Mouse (Mus musculus) forebrain, embryonic 13.5 days (tissue): ENCODE measurements around the gene Srpk1. TPM values are rescaled to one million over a fixed set of nuclear protein-coding genes. Genes with fewer than 3 reads are reported as not detected.

Experiments used
- ATAC-seq: fragments of 200-750 bp; cut with Nextera tagmentation; 2 replicates; pipeline ENCODE4 v1.8.0; 2017
- H3K27ac ChIP-seq: fragments of 300-500 bp; sonication (generic); 2 replicates; pipeline ENCODE4 v1.5.1; 2015; ENCODE audit warnings: inconsistent platforms, mild to moderate bottlenecking, moderate library complexity
- H3K27me3 ChIP-seq: fragments of 300-500 bp; sonication (generic); 2 replicates; pipeline ENCODE4 v1.6.1; 2015; ENCODE audit warnings: mild to moderate bottlenecking, inconsistent platforms
- H3K36me3 ChIP-seq: fragments of 300-500 bp; sonication (generic); 2 replicates; pipeline ENCODE4 v1.6.1; 2015; ENCODE audit warnings: mild to moderate bottlenecking, inconsistent platforms; ENCODE audit not compliant: poor library complexity, severe bottlenecking
- H3K4me1 ChIP-seq: fragments of 300-500 bp; sonication (generic); 2 replicates; pipeline ENCODE4 v1.6.1; 2015; ENCODE audit warnings: inconsistent platforms
- H3K4me2 ChIP-seq: fragments of 300-500 bp; sonication (generic); 2 replicates; pipeline ENCODE4 v1.6.1; 2015; ENCODE audit warnings: inconsistent platforms, mild to moderate bottlenecking, moderate library complexity
- H3K4me3 ChIP-seq: fragments of 300-500 bp; sonication (generic); 2 replicates; pipeline ENCODE4 v1.5.1; 2015; ENCODE audit warnings: mild to moderate bottlenecking, inconsistent platforms
- H3K9ac ChIP-seq: fragments of 300-500 bp; sonication (generic); 2 replicates; pipeline ENCODE4 v1.6.1; 2015; ENCODE audit warnings: mild to moderate bottlenecking, inconsistent platforms
- H3K9me3 ChIP-seq: fragments of 300-500 bp; sonication (generic); replicated peaks from 2 replicates; pipeline ENCODE4 v1.6.1; 2016; ENCODE audit warnings: inconsistent platforms
- WGBS: fragments of 180-500 bp; shearing (Covaris S2); methylation state at CpG from one replicate; pipeline ENCODE4 v1.1.7; 2015; 5-methylcytosine and 5-hydroxymethylcytosine counted together
- polyA plus RNA-seq: library from polyadenylated mRNA; unstranded; fragments of >200 nt; fragmentation: Nextera tagmentation; extraction: Ambion mirVana; gene quantifications from 2 replicates; pipeline ENCODE4 v1.2.1, GENCODE M21; 2015

The Srpk1 gene
- polyA plus RNA-seq, 1 experiment from 2014 or later, result 134 TPM

- WGBS, result 71% methylated on average over 9 of the region's 9 CpGs
- H3K36me3 ChIP-seq, result peaks cover 94% of the 10 kb centered on the region
- no peak overlapping the region for H3K4me2 ChIP-seq
- no peak overlapping the region for H3K4me3 ChIP-seq
- no peaks in the 10 kb centered on the region for H3K9me3 ChIP-seq
- H3K9ac ChIP-seq, result no peak overlapping the region
- H3K27ac ChIP-seq, result no peak overlapping the region
- H3K4me1 ChIP-seq, result no peaks in the 10 kb centered on the region
- no peak for ATAC-seq
- H3K27me3 ChIP-seq, result no peaks in the 10 kb centered on the region
These were observed 20.8 kb downstream of the Srpk1 start for GRCm38 (mm10) chr17:28601557-28602250.

GRCm38 (mm10) chr17:28600780-28601179 lies 21.7 kb downstream of the Srpk1 start:
- Histone ChIP-seq H3K4me1 (no peaks in the 10 kb centered on the region), H3K9ac (no peak overlapping the region), H3K4me3 (no peak overlapping the region), H3K9me3 (no peaks in the 10 kb centered on the region), H3K36me3 (peaks cover 94% of the 10 kb centered on the region), H3K4me2 (no peak overlapping the region), H3K27ac (no peak overlapping the region), H3K27me3 (no peaks in the 10 kb centered on the region)
- no peak for ATAC-seq
- 88% methylated on average over 5 of the region's 5 CpGs for WGBS

DNA sequence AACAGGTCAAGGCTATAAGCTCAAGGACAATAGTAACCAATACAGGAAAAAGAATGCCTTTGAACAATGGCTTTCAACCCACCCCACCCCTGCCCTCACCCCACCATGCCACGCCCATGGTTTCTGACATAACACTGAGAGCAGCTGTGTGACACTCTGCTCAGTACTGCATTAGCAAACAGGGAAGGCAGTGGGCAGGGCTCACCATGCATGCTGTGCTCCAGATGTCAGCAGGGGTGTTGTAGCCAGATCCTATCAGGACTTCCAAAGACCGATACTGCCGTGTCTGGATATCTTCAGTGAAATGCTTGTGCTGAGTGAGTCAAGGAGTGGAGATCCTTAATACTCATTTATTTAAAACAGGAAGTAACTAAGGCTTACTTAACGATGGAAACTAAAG lies 28.5 kb downstream of the Srpk1 start:
- H3K9me3 ChIP-seq, result no peaks in the 10 kb centered on the region
- H3K4me1 ChIP-seq, result no peaks in the 10 kb centered on the region
- H3K9ac ChIP-seq, result no peak overlapping the region
- no peaks in the 10 kb centered on the region for H3K27me3 ChIP-seq
- H3K36me3 ChIP-seq, result peaks cover 92% of the 10 kb centered on the region
- no peak overlapping the region for H3K4me3 ChIP-seq
- ATAC-seq, result no peak
- no peak overlapping the region for H3K27ac ChIP-seq
- WGBS, result 81% methylated on average over 4 of the region's 4 CpGs
- H3K4me2 ChIP-seq, result no peak overlapping the region

DNA sequence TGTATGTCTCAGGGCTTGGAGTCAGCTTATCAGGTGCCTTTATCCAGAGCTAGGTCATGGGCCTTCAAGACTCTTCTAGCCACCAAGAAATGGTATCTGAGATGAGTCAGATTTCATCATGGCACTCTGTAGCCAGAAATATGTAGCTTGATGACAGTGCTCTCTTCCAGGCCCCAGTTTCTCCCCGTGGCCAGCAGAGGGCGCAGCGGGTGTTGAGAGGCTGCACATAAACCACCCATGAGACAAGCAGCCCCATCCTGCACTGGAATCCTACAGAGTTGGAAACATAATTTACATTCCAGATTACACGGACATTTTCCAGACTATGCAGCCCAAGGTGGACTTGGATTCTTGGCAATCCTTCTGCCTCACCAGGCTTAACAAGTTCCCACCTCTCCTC lies 29.5 kb downstream of the Srpk1 start:
- no peak overlapping the region for H3K4me3 ChIP-seq
- H3K36me3 ChIP-seq, result peaks cover 93% of the 10 kb centered on the region
- ATAC-seq, result no peak
- WGBS, result 17% methylated on average over 4 of the region's 4 CpGs
- H3K9me3 ChIP-seq, result no peaks in the 10 kb centered on the region
- H3K9ac ChIP-seq, result no peak overlapping the region
- no peak overlapping the region for H3K4me2 ChIP-seq
- no peaks in the 10 kb centered on the region for H3K4me1 ChIP-seq
- no peaks in the 10 kb centered on the region for H3K27me3 ChIP-seq
- H3K27ac ChIP-seq, result no peak overlapping the region

DNA sequence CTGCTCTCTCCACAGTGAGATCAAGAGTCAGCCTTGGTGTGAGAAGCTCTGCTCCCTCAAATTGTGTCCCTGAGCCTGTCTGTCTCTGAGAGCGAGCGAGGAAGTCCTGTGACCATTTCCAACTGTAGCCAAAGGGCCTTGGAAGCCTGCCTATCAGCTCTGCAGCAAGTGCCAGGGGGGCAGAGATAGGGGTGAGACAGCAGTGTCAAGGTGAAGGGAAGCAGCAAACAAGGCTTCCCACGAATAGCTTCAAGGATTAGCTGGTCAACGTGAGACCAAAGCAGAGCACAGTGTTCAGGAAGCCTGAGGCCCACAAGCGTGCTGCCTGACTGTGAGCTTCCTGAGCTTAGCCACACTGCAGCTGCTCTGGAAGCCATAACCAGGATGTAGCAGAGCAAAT lies 31.0 kb downstream of the Srpk1 start:
- H3K27me3 ChIP-seq, result no peaks in the 10 kb centered on the region
- no peak overlapping the region for H3K4me2 ChIP-seq
- H3K9me3 ChIP-seq, result no peaks in the 10 kb centered on the region
- H3K36me3 ChIP-seq, result peaks cover 91% of the 10 kb centered on the region
- no peak overlapping the region for H3K4me3 ChIP-seq
- H3K4me1 ChIP-seq, result no peaks in the 10 kb centered on the region
- no peak overlapping the region for H3K27ac ChIP-seq
- H3K9ac ChIP-seq, result no peak overlapping the region
- WGBS, result 93% methylated on average over 5 of the region's 5 CpGs
- ATAC-seq, result no peak

- no peaks in the 10 kb centered on the region for H3K4me1 ChIP-seq
- H3K27me3 ChIP-seq, result no peaks in the 10 kb centered on the region
- no peak overlapping the region for H3K27ac ChIP-seq
- H3K9me3 ChIP-seq, result no peaks in the 10 kb centered on the region
- no peak overlapping the region for H3K9ac ChIP-seq
- peaks cover 87% of the 10 kb centered on the region for H3K36me3 ChIP-seq
- no peak overlapping the region for H3K4me2 ChIP-seq
- 93% methylated on average over 3 of the region's 3 CpGs for WGBS
- no peak for ATAC-seq
- H3K4me3 ChIP-seq, result no peak overlapping the region
These were observed 31.9 kb downstream of the Srpk1 start for GRCm38 (mm10) chr17:28590596-28590995.

DNA sequence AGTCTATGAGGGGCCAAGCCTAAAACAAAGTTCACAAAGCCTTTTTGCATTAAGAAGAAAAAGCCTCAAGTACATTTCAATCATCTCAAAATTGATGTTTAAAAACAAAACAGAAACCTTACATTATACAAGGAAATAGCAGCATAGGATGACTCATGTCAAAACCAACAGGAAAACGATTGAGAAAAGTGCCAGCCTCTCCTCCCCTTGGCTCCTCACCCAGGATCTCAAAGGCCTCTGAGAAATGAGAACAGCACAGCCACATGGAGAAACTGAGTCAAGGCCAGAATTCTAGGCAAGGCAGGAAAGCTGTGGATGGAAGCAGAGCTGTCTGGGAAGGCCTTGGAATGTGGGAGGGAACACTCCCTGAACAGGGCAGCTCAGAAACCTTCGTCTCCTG lies 33.9 kb downstream of the Srpk1 start:
- H3K4me2 ChIP-seq, result no peak overlapping the region
- no peaks in the 10 kb centered on the region for H3K27me3 ChIP-seq
- peaks cover 71% of the 10 kb centered on the region for H3K36me3 ChIP-seq
- no peak overlapping the region for H3K27ac ChIP-seq
- H3K4me1 ChIP-seq, result no peaks in the 10 kb centered on the region
- no peak overlapping the region for H3K9ac ChIP-seq
- ATAC-seq, result no peak
- no peak overlapping the region for H3K4me3 ChIP-seq
- WGBS, result 74% methylated on average over 2 of the region's 2 CpGs
- H3K9me3 ChIP-seq, result no peaks in the 10 kb centered on the region

- no peak for ATAC-seq
- WGBS, result 89% methylated on average over 3 of the region's 3 CpGs
- Histone ChIP-seq H3K36me3 (peaks cover 50% of the 10 kb centered on the region), H3K9ac (no peak overlapping the region), H3K27me3 (no peaks in the 10 kb centered on the region), H3K27ac (no peak overlapping the region), H3K4me2 (no peak overlapping the region), H3K9me3 (no peaks in the 10 kb centered on the region), H3K4me1 (no peaks in the 10 kb centered on the region), H3K4me3 (no peak overlapping the region)
These were observed 36.0 kb downstream of the Srpk1 start for GRCm38 (mm10) chr17:28586509-28586908.

GRCm38 (mm10) chr17:28581056-28581455 lies 41.5 kb downstream of the Srpk1 start:
- 49% methylated on average over 2 of the region's 2 CpGs for WGBS
- H3K27ac ChIP-seq, result no peak overlapping the region

DNA sequence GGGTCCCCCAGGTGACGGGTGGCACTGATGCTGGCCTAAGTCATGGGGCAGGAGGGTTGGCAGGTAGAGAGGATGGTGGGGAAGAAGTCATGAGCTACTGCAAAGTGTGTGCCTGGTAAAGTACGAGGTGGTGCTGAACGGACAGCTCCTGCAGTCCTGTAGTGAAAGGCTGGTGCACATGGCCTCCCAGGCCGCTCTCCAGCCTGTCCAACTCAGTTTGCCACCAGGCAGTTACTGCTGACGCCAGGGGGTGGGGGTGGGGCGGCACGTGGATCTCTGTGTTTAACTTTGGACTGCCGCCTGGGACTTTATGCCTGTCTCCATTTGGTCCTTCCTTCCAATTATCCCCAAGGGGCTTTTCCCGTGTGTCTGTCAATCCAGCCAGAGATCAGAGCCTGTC lies 42.1 kb downstream of the Srpk1 start:
- Histone ChIP-seq H3K4me3 (no peak overlapping the region), H3K4me1 (peaks cover 6% of the 10 kb centered on the region), H3K4me2 (no peak overlapping the region), H3K27ac (no peak overlapping the region), H3K9ac (no peak overlapping the region), H3K9me3 (no peaks in the 10 kb centered on the region), H3K36me3 (no peaks in the 10 kb centered on the region), H3K27me3 (no peaks in the 10 kb centered on the region)
- 9% methylated on average over 9 of the region's 9 CpGs for WGBS
- ATAC-seq, result no peak

More at GRCm38 (mm10) chr17:28581056-28581455, 41.5 kb downstream of the Srpk1 start:
- Histone ChIP-seq H3K9me3 (no peaks in the 10 kb centered on the region), H3K36me3 (0 out of 2 replicates have a peak, but pooled peaks cover 4% of the 10 kb centered on the region), H3K9ac (no peak overlapping the region), H3K4me1 (no peaks in the 10 kb centered on the region), H3K27me3 (no peaks in the 10 kb centered on the region), H3K4me2 (no peak overlapping the region), H3K4me3 (no peak overlapping the region)
- no peak for ATAC-seq

DNA sequence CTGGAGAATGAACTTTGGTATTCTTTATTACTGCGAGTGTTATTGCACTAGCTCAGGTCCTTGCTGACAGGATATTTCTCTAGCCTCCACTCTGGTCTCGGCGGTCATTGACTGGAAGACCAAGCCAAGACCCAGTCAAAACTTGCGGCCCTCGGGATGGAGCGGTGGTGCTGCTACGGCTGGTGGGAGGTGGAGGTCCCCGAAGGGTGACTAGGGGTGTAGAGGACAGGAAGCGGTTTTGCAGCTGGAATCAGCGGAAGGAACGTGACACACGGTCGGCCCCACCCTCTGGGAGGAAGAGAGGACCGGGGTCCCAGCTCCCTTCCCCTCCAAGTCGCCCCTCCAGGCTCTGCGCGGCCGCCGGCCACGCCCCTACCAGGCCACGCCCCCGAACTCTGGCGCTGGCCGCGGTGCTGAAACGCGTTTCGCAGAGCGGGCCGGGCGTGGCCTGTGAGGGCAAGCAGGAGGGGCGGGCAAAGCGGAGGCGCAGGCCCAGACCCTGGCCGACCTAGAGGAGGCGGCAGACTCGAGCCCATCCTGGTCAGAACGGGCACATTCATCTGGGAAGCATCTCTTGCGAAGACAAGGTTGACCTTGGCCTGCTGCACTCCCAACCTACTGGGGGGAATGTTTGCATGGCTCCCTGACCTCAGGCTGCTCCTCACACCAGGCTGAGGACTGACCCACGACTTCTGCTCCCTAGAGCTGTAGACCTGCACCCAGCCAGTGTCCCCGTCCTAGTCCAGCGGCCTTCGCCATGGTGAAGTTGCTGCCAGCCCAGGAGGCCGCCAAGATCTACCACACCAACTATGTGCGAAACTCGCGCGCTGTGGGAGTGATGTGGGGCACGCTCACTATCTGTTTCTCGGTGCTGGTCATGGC lies 47.0 kb downstream of the Srpk1 start, which contains the start of gene Lhfpl5:
TSS of gene Lhfpl5 (plus strand) at position 398 of the 882 bp plus-strand sequence.
- Histone ChIP-seq H3K9me3 (no peaks in the 10 kb centered on the region), H3K27ac (no peak within 1 kb of the TSS; the same call in 1 of the 2 replicates), H3K36me3 (no peaks in the 10 kb centered on the region), H3K4me2 (peak within 1 kb of the TSS; percentile 64), H3K4me3 (peak within 1 kb of the TSS; percentile 39), H3K27me3 (0 out of 2 replicates have a peak, but pooled peaks cover 3% of the 10 kb centered on the region), H3K4me1 (peaks cover 8% of the 10 kb centered on the region), H3K9ac (peak within 1 kb of the TSS; percentile 47)
- peak; percentile 84 for ATAC-seq
- 14% methylated on average over 50 of the region's 50 CpGs for WGBS

DNA sequence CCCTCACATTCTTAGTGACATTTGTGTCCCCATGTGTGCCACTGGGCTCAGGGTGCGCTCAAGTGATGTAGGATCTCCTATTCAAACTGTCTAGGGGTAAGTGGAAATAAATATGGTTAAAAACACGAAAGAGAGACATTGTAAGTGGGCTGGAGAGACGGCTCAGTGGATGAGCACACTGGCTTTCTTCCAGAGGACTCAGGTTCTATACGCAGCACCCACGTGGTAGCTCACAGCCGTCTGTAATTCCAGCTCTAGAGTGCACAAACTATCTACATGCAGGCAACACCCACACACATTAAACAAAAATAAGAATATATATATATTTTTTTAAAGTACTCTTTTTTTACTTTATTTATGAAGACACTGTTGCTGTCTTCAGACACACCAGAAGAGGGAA lies 49.6 kb downstream of the Srpk1 start:
- Histone ChIP-seq H3K4me1 (peaks cover 8% of the 10 kb centered on the region), H3K9me3 (no peaks in the 10 kb centered on the region), H3K27ac (no peak overlapping the region), H3K4me3 (no peak overlapping the region), H3K27me3 (0 out of 2 replicates have a peak, but pooled peaks cover 3% of the 10 kb centered on the region), H3K9ac (no peak overlapping the region), H3K4me2 (no peak overlapping the region), H3K36me3 (no peaks in the 10 kb centered on the region)
- ATAC-seq, result no peak
- WGBS, result 78% methylated on average over 6 of the region's 6 CpGs
